Mouse (Mus musculus): Measurements from ENCODE around the gene Zfp282. TPM values are rescaled to one million over a fixed set of nuclear protein-coding genes. Genes with fewer than 3 reads are reported as not detected.

The Zfp282 gene
- 9.4 and 22.8 TPM in 2 replicates for polyA plus RNA-seq (2012; ENCODE audit: low replicate concordance)

DNA sequence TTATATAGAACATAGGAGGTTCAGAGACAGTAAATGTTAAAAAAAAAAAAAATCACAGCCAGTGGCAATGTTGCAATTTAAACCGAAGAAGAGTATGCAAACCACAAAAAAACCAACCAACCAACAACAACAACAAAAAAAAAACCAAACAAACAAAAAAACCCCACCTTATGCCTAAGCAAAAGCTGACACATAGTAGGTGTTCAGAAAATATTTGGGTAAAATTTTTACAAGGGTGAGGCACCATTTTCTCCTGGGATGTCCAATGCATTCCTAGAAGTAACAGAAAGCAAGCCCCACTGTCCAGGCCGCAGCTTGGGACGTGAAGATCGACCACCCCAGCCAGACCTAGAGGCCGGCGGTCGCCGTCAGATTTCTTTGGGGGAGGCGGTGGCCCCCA is at the start of gene Zfp282:
TSS of gene Zfp282 (plus strand) at position 147 of the 400 bp plus-strand sequence.

DNA sequence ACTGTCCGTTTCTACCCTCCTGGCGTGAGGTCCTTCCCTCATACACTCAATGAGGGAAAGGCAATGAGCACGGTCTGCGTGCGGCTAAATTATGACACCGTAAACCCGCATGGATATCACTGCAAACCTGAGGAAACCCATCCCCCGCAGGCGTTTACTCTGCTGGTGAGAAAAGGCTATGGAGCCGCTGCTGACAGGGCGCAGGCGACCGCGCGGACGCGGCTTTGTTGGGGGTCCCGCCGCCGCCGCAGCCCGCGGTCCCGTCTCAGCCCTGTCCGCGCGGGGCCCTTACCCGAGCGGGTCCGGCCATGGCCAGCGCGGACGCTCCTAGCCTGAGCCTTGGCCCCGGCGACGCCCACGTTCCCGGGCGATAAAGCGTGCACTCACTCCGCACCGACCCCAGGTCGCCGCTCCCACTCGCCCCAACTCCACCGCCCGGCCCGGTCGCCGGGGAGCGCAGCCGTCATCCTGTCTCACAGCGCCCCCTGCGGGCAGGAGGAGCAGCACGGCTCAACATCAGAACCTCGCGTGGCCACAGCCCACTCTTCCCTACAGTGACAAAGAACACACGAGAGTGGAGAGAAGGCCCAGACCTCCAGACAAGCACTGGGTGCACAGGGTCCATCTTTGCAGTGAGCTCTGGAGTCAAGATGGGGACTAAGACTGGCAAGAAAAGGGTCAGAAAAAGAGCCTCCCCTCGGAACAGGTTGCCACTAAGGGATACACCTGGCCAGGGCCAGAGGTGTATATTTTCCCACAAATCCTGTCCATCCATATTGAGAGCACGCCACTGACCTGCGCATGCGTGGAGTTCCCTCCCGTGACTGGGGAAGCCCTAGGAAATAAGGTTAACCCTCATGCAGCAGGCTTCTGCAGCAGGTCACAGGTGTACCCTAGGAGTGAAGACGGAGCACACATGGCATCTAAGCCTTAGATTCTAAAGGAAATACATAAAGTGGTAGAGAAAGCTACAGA is 46.6 kb upstream of the Zfp282 start, which contains the start of gene Zfp786:
TSS of gene Zfp786 (minus strand) at position 764 of the 975 bp plus-strand sequence.

DNA sequence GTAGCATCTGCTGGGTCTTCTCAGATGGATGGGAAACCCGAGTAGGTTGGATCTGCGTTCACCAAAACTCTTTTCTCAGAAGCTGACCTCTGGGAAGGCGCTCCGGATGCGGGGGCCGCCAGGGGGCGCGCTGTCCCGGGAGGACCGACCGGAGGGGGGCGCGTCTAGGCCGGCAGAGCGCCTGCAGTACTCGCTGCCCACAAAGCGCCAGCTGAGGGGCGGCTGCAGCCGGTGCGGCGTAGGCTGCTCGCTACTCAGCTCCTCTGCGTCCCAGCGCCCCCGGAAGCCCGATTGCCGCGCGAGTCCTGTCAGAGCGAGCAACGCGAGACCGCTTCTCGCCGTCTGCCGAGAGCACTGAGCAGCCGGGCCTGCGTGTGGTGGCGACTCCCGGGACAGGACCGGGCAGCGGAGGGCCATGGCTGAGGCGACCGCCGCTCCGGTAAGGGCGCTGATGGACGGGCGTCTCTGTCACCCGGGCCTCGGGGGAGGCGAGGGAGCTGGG is 41.5 kb upstream of the Zfp282 start, which contains the start of gene Zfp398:
TSS of gene Zfp398 (plus strand) at position 180 of the 502 bp plus-strand sequence.

DNA sequence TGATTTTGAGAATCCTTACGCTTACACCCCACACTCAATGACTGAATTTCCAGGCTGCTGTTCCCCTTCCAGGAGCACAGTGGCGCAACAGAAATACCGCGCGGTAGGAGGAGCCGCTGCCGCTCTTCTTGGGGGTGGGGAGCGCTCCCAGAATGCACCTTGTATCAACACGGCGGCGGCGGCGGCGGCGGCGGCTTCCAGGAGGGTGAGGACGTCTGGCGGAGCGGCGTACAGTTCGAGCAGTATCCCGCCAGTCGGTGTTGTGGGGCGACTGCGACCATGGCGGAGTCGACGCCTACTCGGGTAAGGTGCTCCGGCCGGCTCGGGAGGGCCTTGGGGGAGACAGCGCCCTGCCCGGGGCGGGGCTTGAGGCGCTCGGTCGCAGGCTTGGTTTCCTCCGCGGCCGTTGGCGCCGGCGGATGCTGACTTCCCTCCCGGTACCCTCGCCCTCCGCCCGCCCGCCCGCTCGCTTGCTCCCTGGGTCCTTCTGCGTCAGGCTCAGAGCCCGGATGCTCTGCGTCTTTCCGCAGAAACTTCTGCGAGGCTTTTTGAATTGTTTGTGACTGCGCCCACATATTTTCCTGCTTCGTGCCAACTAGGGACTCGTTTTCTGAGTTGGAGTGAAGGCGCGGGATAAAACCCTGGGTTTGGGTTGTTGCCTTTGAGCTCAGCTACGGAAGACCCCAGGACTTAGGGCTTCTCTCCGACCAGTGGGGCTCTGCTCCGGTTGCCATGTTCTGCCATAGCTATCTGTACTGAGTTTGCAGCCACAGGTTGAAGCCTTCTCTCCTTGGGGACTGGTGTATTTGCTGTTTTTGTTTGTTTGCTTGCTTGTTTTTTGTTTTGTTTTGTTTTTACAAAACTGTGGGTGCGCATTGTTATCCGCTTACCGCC is 43.7 kb downstream of the Zfp282 start, which contains the start of gene Zfp212:
TSS of gene Zfp212 (plus strand) at position 30 of the 894 bp plus-strand sequence.

DNA sequence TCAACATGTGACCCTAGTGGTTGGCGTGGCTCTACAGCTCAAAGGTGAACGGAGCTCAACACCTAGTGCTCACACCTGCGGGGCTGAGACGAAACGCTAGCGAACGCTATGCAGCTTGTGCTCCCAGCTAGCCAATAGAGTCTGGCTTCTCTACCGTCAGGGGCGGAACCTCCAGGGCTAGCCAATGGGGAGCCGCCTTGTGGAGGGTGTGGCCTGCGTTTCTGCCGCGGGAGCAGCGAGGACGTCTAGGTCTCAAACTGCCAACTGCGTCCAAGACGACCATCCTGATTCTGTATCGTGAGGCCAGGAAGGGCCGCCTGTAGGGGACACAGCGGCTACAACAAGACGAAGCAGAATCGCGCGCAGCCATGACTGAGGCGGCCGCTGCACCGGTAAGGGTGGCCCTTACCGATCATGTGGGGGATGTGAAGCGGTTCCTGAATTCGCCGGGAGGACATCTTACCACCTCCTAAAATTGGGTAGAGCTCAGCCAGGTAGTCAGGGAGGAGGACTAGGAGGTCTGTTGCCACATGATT is 76.3 kb downstream of the Zfp282 start, which contains the start of gene Zfp956:
TSS of gene Zfp956 (plus strand) at position 200 of the 536 bp plus-strand sequence.

Other genes with a start within 250 kb of the Zfp282 start
- 1.6 and 2.9 TPM in 2 replicates for gene Pdia4, start 63.8 kb upstream of the Zfp282 start, polyA plus RNA-seq (2012; ENCODE audit: low replicate concordance)
- 0.06 and 0.09 TPM in 2 replicates for gene Zfp786, start 46.3 kb upstream of the Zfp282 start, polyA plus RNA-seq (2012; ENCODE audit: low replicate concordance)
- 4.1 and 6.1 TPM in 2 replicates for gene Zfp398, start 41.5 kb upstream of the Zfp282 start, polyA plus RNA-seq (2012; ENCODE audit: low replicate concordance)
- gene Zfp212, start 43.3 kb downstream of the Zfp282 start, polyA plus RNA-seq (2012; ENCODE audit: low replicate concordance), result 12.8 and 14.1 TPM in 2 replicates
- gene Zfp956, start 76.2 kb downstream of the Zfp282 start, polyA plus RNA-seq (2012; ENCODE audit: low replicate concordance), result 4.3 and 11.5 TPM in 2 replicates
- 63.6 and 67.8 TPM in 2 replicates for gene Zfp777, start 171.7 kb downstream of the Zfp282 start, polyA plus RNA-seq (2012; ENCODE audit: low replicate concordance)
- gene Zfp746, start 209.4 kb downstream of the Zfp282 start, polyA plus RNA-seq (2012; ENCODE audit: low replicate concordance), result 22.9 and 31.9 TPM in 2 replicates

Data from leukemia stem cell, adult 10-12 weeks (primary cell).